Mouse (Mus musculus): ENCODE data around the gene Tmem179b.

DNA sequence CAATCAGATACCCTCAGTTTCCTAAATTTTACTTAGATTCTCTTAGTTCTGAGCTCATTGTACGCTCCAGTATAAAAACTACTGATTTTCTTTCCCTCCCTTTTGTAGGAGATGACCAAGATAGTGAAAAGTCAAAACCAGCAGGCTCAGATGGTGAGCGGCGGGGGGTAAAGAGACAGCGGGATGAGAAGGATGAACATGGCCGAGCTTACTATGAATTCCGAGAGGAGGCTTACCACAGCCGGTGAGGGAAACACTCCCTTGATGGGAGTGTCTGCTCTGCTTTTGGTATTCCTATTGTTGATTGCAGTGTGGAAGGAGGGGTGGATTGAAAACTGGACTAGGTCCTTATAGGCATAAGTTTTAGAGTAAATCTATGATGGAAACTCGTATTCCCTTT is 48.4 kb upstream of the Tmem179b start:
- TF ChIP-seq CTCF (IDR thresholded peaks at IDR 0.05; ENCODE audit: insufficient read depth, low read length) (no peak), POLR2A (IDR thresholded peaks at IDR 0.05; ENCODE audit: borderline replicate concordance, extremely low read depth, low read depth, low read length) (no peak)

All from lung, adult 2 months (tissue).